Mouse (Mus musculus) 3T3-L1 (cell line): Measurements from ENCODE around the gene Dcun1d5.
A peak's percentile ranks its signal among the peaks of the same experiment; 100 is the strongest.
"Not testable (repeated sequence)": the region's sequence is repeated elsewhere in the genome, so short reads cannot be mapped to it uniquely, and the experiment has no call there.

ENCODE experiments used
- DNase-seq: peaks from one replicate; pipeline ENCODE4 v3.0.0-alpha.2; 2015; ENCODE audit warnings: low read depth, low spot score

Dcun1d5 gene

GRCm38 (mm10) chr9:7184172-7184896, at the start of gene Dcun1d5, which contains the start of gene Dync2h1:
Gene Dcun1d5, plus strand, starts transcription at chr9:7184520.
Gene Dync2h1, minus strand, starts transcription at chr9:7184446.
- DNase-seq = peak; percentile 97

GRCm38 (mm10) chr9:7154391-7154790, 29.9 kb upstream of the Dcun1d5 start:
- DNase-seq = no peak

GRCm38 (mm10) chr9:7158605-7159004, 25.7 kb upstream of the Dcun1d5 start:
- no peak for DNase-seq

- DNase-seq = no peak
These were observed 24.6 kb upstream of the Dcun1d5 start for GRCm38 (mm10) chr9:7159718-7160117.

- DNase-seq = no peak
These were observed 23.6 kb upstream of the Dcun1d5 start for GRCm38 (mm10) chr9:7160688-7161087.

GRCm38 (mm10) chr9:7167339-7167998, 16.9 kb upstream of the Dcun1d5 start:
- no peak for DNase-seq

- DNase-seq = no peak
These were observed 10.6 kb upstream of the Dcun1d5 start for GRCm38 (mm10) chr9:7173756-7174155.

- no peak for DNase-seq
These were observed 7.4 kb upstream of the Dcun1d5 start for GRCm38 (mm10) chr9:7176618-7177610.

- DNase-seq = peak; percentile 34
These were observed 574 bp downstream of the Dcun1d5 start for GRCm38 (mm10) chr9:7184897-7185291.

- DNase-seq = not testable (repeated sequence)
These were observed 6.4 kb downstream of the Dcun1d5 start for GRCm38 (mm10) chr9:7190694-7191093.

GRCm38 (mm10) chr9:7216240-7216639, 31.9 kb downstream of the Dcun1d5 start:
- peak; percentile 60 for DNase-seq

GRCm38 (mm10) chr9:7221024-7221423, 36.7 kb downstream of the Dcun1d5 start:
- DNase-seq = peak; percentile 21

- no peak for DNase-seq
These were observed 37.1 kb downstream of the Dcun1d5 start for GRCm38 (mm10) chr9:7221460-7221859.

- no peak for DNase-seq
These were observed 54.3 kb downstream of the Dcun1d5 start for GRCm38 (mm10) chr9:7238619-7239018.

- no peak for DNase-seq
These were observed 55.6 kb downstream of the Dcun1d5 start for GRCm38 (mm10) chr9:7239967-7240366.

- DNase-seq = peak; percentile 42
These were observed 68.7 kb downstream of the Dcun1d5 start for GRCm38 (mm10) chr9:7252797-7253654.
